Mouse (Mus musculus) neural tube, embryonic 13.5 days (tissue): ENCODE results near the gene Marcks. TPM values are rescaled to one million over a fixed set of nuclear protein-coding genes. Genes with fewer than 3 reads are reported as not detected.

Source experiments
- ATAC-seq: fragments of 200-750 bp; cut with Nextera tagmentation; 2 replicates; pipeline ENCODE4 v1.8.0; 2017; ENCODE audit warnings: low read depth, mild to moderate bottlenecking, moderate TSS enrichment, moderate library complexity
- H3K27ac ChIP-seq: fragments of 300-500 bp; sonication (generic); replicated peaks from 2 replicates; pipeline ENCODE4 v1.5.1; 2015; ENCODE audit warnings: moderate library complexity, mild to moderate bottlenecking, inconsistent platforms
- H3K27me3 ChIP-seq: fragments of 300-500 bp; sonication (generic); 2 replicates; pipeline ENCODE4 v1.6.1; 2015; ENCODE audit warnings: mild to moderate bottlenecking, inconsistent platforms
- H3K36me3 ChIP-seq: fragments of 300-500 bp; sonication (generic); 2 replicates; pipeline ENCODE4 v1.6.1; 2015; ENCODE audit warnings: mild to moderate bottlenecking, inconsistent platforms
- H3K4me1 ChIP-seq: fragments of 300-500 bp; sonication (generic); replicated peaks from 2 replicates; pipeline ENCODE4 v1.6.1; 2015; ENCODE audit warnings: inconsistent platforms
- H3K4me2 ChIP-seq: fragments of 300-500 bp; sonication (generic); 2 replicates; pipeline ENCODE4 v1.6.1; 2015; ENCODE audit warnings: inconsistent platforms, mild to moderate bottlenecking, moderate library complexity
- H3K4me3 ChIP-seq: fragments of 300-500 bp; sonication (generic); 2 replicates; pipeline ENCODE4 v1.5.1; 2015; ENCODE audit warnings: mild to moderate bottlenecking, inconsistent platforms
- H3K9ac ChIP-seq: fragments of 300-500 bp; sonication (generic); 2 replicates; pipeline ENCODE4 v1.6.1; 2015; ENCODE audit warnings: moderate library complexity, mild to moderate bottlenecking, inconsistent platforms
- H3K9me3 ChIP-seq: fragments of 300-500 bp; sonication (generic); 2 replicates; pipeline ENCODE4 v1.6.1; 2016; ENCODE audit warnings: inconsistent platforms
- WGBS: fragments of 180-500 bp; shearing (Covaris S2); methylation state at CpG from one replicate; pipeline ENCODE4 v1.1.7; 2015; 5-methylcytosine and 5-hydroxymethylcytosine counted together
- polyA plus RNA-seq: library from polyadenylated mRNA; unstranded; fragments of >200 nt; fragmentation: Nextera tagmentation; extraction: Ambion mirVana; gene quantifications from 2 replicates; pipeline ENCODE4 v1.2.1, GENCODE M21; 2015

The Marcks gene
- polyA plus RNA-seq, 1 experiment from 2014 or later = 212 TPM

- WGBS = 90% methylated on average over 4 of the region's 4 CpGs
- H3K36me3 ChIP-seq = peaks cover 44% of the 10 kb centered on the region
- H3K4me3 ChIP-seq = no peak overlapping the region
- no peak for ATAC-seq
- H3K4me2 ChIP-seq = no peak overlapping the region
- no peaks in the 10 kb centered on the region for H3K27me3 ChIP-seq
- no peak overlapping the region for H3K27ac ChIP-seq
- peaks cover 22% of the 10 kb centered on the region for H3K4me1 ChIP-seq
- no peak overlapping the region for H3K9ac ChIP-seq
- no peaks in the 10 kb centered on the region for H3K9me3 ChIP-seq
Observed at GRCm38 (mm10) chr10:37132671-37133070, 6.0 kb downstream of the Marcks start.

DNA sequence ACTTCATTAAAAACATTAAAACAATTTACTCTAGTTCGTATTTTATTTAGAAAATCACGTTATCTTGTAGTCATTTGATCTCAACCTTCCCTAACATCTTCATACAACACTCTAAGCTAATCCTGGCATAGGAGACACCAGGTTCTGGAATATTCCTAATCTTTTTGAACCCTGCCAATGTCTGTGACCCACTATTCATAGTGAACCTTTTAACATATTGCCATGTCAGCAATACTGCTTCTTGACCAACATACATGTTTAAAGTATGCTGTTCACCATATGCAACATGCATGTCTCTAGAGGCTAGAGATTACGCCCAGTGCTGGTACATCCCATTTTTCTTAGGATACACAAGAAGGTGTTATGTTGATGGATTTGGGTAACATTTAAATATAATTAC lies 9.1 kb downstream of the Marcks start:
- Histone ChIP-seq H3K4me2 (no peak overlapping the region), H3K36me3 (peaks cover 28% of the 10 kb centered on the region), H3K9me3 (no peaks in the 10 kb centered on the region), H3K27me3 (no peaks in the 10 kb centered on the region), H3K4me3 (no peak overlapping the region), H3K4me1 (peaks cover 18% of the 10 kb centered on the region), H3K9ac (no peak overlapping the region), H3K27ac (no peak overlapping the region)
- 95% methylated on average over 3 of the region's 3 CpGs for WGBS
- no peak for ATAC-seq

DNA sequence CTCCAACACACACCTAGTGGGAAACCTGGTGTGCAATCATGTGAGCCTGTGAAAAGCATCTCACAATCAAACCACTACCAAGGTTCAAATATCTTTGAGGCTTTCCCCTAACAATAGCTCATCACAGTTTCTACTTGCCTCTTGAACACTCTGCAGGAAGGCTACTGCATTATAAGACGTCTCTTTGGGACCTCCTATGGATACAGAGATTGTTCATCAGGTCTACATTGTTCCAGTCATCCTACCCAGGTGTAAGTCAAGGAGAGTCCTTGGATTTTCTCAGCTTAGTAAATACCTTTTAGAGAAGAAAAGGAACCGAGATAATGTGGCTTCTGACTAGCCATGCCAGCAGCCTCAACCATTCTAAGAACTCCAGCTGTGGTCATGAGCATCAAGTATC lies 23.4 kb downstream of the Marcks start:
- WGBS = 70% methylated on average over 2 of the region's 2 CpGs
- H3K4me1 ChIP-seq = no peaks in the 10 kb centered on the region
- no peaks in the 10 kb centered on the region for H3K36me3 ChIP-seq
- no peak overlapping the region for H3K4me2 ChIP-seq
- H3K9ac ChIP-seq = no peak overlapping the region
- H3K27me3 ChIP-seq = no peaks in the 10 kb centered on the region
- no peak for ATAC-seq
- H3K4me3 ChIP-seq = no peak overlapping the region
- H3K27ac ChIP-seq = no peak overlapping the region
- H3K9me3 ChIP-seq = peaks cover 14% of the 10 kb centered on the region

DNA sequence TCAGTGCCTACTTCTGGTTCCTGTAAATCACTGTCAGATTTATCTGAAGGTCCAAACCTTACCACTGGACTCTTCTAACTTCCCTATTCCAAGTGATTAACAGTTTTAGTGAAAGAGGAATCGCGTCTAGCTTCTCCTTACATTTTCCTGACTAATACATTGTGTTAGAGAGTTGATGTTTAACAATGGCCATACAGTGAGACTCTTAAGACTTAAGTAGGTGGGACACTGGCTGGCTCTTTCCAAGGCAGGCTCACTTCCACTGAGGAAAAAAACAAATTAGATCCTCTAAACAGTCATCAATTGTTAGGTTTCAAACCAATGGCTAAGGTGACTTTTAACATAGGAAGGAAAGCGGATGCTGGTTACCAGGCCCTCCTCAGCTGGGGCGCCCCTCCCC lies 25.9 kb downstream of the Marcks start:
- Histone ChIP-seq H3K4me2 (no peak overlapping the region), H3K36me3 (no peaks in the 10 kb centered on the region), H3K27me3 (no peaks in the 10 kb centered on the region), H3K9me3 (0 out of 2 replicates have a peak, but pooled peaks cover under 1% of the 10 kb centered on the region), H3K4me3 (no peak overlapping the region), H3K9ac (no peak overlapping the region), H3K4me1 (no peaks in the 10 kb centered on the region), H3K27ac (no peak overlapping the region)
- 56% methylated on average over 4 of the region's 4 CpGs for WGBS
- ATAC-seq = no peak

GRCm38 (mm10) chr10:37112362-37112761 lies 26.4 kb downstream of the Marcks start:
- WGBS = 71% methylated on average over 3 of the region's 3 CpGs
- Histone ChIP-seq H3K27me3 (no peaks in the 10 kb centered on the region), H3K4me3 (no peak overlapping the region), H3K4me2 (no peak overlapping the region), H3K4me1 (no peaks in the 10 kb centered on the region), H3K36me3 (no peaks in the 10 kb centered on the region), H3K9ac (no peak overlapping the region), H3K27ac (no peak overlapping the region), H3K9me3 (no peaks in the 10 kb centered on the region)
- no peak for ATAC-seq

DNA sequence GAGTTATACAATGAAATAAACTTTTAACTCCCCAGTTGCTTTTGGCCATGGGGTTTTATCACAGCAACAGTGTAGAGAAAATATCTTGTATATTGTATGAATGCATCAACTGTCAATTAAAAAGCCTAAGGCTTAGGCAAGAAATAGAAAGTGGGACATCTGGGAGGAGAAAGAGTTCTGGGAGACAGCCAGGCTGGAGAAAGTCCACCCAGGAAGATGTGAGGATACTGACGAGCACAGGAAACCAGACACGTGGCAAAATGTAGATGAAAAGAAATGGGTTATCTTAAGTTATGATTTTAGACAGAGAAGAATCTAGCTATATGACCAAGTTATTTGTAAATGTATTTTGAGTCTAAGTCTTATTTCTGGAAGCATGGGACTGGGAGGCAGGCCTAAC lies 27.3 kb downstream of the Marcks start:
- no peak for ATAC-seq
- Histone ChIP-seq H3K9me3 (no peaks in the 10 kb centered on the region), H3K4me2 (no peak overlapping the region), H3K4me1 (no peaks in the 10 kb centered on the region), H3K9ac (no peak overlapping the region), H3K4me3 (no peak overlapping the region), H3K36me3 (no peaks in the 10 kb centered on the region), H3K27me3 (no peaks in the 10 kb centered on the region), H3K27ac (no peak overlapping the region)
- 86% methylated on average over 2 of the region's 2 CpGs for WGBS

DNA sequence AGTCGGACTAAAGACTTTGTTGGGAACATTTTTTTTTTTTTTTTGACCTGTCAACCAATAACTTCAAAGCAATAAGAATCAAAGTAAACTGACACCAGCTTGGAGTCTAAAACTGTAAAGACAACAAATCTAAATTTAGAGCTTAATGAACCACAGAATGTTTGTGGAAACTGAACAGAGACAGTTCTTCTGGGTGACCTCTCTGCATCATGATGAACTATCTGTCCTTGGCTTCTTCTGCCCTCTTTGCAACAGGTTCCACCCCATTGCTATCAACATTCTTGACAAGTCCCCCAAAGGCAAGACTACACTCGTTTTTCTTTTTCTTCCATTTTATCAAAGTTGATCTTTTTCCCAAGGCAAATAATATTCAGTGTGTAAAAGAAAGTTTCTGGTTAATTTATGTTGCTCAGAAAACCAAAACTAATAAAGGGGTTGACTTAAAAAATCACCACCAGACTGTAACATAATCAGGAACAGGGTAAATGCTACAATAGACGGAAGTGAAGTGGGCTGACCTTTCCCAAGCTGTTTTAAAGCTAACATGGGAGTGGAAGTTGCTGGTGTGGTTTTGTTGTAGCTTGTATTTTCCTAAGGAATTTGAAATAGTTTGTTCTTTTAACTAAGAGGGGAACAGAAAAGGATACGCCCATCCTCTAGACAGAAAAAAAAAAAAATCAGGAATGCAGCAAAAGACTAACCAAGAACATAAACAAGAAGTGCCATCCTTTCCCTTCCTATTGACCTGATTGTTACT lies 31.7 kb downstream of the Marcks start:
- no peaks in the 10 kb centered on the region for H3K9me3 ChIP-seq
- ATAC-seq = no peak
- no peak overlapping the region for H3K9ac ChIP-seq
- 80% methylated on average over 4 of the region's 4 CpGs for WGBS
- no peak overlapping the region for H3K27ac ChIP-seq
- no peaks in the 10 kb centered on the region for H3K27me3 ChIP-seq
- no peak overlapping the region for H3K4me2 ChIP-seq
- no peaks in the 10 kb centered on the region for H3K4me1 ChIP-seq
- H3K4me3 ChIP-seq = no peak overlapping the region
- H3K36me3 ChIP-seq = no peaks in the 10 kb centered on the region

- H3K9me3 ChIP-seq = no peaks in the 10 kb centered on the region
- no peak for ATAC-seq
- 92% methylated on average over 8 of the region's 8 CpGs for WGBS
Observed at GRCm38 (mm10) chr10:37106303-37106702, 32.4 kb downstream of the Marcks start.

DNA sequence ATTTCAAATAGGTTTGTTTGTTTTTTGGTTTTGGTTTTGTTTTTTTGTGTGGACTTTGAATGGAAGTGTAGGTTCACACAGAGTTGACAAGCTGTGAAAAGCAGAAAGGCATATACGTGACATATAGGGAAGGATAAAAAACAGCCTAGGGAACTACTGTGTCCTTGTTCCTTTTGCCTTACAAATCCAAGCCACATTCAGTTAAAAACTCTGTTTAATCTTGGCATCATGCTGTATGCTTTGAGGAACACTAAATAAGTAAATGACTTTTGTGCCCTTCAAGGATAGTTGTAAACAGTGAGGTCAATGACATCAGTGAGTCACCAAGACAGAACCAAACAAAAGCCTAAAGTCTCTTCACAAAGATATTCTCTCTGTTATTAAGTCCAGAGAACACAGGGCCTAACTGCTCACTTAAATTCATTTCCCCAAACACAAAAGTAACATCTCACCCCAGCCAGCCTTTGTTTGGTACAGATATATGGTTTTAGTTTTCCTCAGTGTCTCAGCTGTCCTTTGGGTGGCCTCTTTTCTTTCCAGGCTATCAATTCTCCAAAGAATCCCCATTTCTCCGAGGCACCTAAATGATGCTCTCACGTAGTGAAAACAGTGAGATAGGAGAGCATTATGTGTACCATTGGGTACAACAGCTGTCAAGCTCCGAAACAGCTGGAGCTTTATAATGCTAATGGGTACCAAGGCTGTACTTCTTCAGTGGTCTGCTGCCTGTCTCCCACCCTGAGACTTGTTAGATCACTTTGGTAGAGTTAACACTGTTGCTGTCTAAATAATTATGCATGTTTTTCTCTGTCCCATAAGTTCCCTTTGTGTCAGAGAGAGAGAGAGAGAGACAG lies 36.3 kb downstream of the Marcks start:
- no peak for ATAC-seq
- WGBS = 40% methylated on average over 4 of the region's 4 CpGs
- no peak overlapping the region for H3K27ac ChIP-seq
- no peaks in the 10 kb centered on the region for H3K4me1 ChIP-seq
- H3K9me3 ChIP-seq = peaks cover 4% of the 10 kb centered on the region; the same call in 1 of the 2 replicates
- no peak overlapping the region for H3K4me3 ChIP-seq
- no peaks in the 10 kb centered on the region for H3K27me3 ChIP-seq
- no peaks in the 10 kb centered on the region for H3K36me3 ChIP-seq
- no peak overlapping the region for H3K4me2 ChIP-seq
- no peak overlapping the region for H3K9ac ChIP-seq

More at GRCm38 (mm10) chr10:37106303-37106702, 32.4 kb downstream of the Marcks start:
- no peak overlapping the region for H3K4me2 ChIP-seq
- no peaks in the 10 kb centered on the region for H3K4me1 ChIP-seq
- H3K27me3 ChIP-seq = no peaks in the 10 kb centered on the region
- H3K27ac ChIP-seq = no peak overlapping the region
- H3K9ac ChIP-seq = no peak overlapping the region
- H3K4me3 ChIP-seq = no peak overlapping the region
- H3K36me3 ChIP-seq = no peaks in the 10 kb centered on the region

DNA sequence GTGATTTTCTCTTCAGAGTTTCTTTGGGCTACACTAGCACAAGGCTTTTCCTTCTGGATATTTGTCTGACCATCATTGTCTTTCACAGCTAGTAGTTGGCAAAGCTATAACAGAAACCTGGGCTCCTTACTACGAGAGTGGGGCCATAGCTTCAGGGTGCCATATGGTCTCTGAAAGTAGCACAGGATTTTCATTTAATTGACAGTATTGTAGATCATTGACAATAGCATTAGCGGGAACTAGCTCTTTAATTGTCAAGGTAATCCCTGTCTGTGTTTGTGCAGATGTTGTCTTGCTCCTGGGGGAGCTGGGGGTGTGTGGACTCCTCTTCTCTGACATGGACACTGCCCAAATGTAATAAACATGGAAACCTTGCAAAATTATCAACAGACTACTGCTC lies 37.0 kb downstream of the Marcks start:
- 28% methylated on average over 2 of the region's 2 CpGs for WGBS
- no peaks in the 10 kb centered on the region for H3K4me1 ChIP-seq
- H3K27me3 ChIP-seq = no peaks in the 10 kb centered on the region
- ATAC-seq = no peak
- H3K27ac ChIP-seq = no peak overlapping the region
- H3K9ac ChIP-seq = no peak overlapping the region
- H3K9me3 ChIP-seq = peaks cover 4% of the 10 kb centered on the region; the same call in 1 of the 2 replicates
- H3K36me3 ChIP-seq = no peaks in the 10 kb centered on the region
- no peak overlapping the region for H3K4me3 ChIP-seq
- no peak overlapping the region for H3K4me2 ChIP-seq

DNA sequence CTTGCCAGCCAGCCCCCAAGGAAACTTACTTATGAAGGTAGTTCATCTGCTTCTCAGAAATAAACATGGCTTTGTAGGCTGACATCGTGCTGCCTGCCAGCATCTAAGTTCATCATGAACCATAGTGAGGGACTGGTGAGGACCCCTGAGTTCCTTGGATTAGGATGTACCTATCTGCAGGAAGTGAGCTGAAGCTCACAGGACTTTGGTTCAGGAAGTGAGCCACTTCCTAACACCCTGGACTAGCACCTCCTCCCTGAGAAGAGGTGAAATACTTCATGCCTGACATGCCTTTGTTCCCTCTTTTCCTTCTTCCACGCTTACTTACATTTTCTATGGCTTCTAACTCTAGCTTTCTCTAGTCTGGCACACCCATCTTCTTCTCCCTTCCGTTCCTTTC lies 42.2 kb downstream of the Marcks start:
- no peak for ATAC-seq
- H3K27ac ChIP-seq = no peak overlapping the region
- no peak overlapping the region for H3K4me2 ChIP-seq
- no peaks in the 10 kb centered on the region for H3K4me1 ChIP-seq
- H3K9me3 ChIP-seq = peaks cover 4% of the 10 kb centered on the region; the same call in 1 of the 2 replicates
- H3K9ac ChIP-seq = no peak overlapping the region
- 75% methylated on average over 3 of the region's 3 CpGs for WGBS
- H3K4me3 ChIP-seq = no peak overlapping the region
- H3K27me3 ChIP-seq = no peaks in the 10 kb centered on the region
- H3K36me3 ChIP-seq = no peaks in the 10 kb centered on the region

DNA sequence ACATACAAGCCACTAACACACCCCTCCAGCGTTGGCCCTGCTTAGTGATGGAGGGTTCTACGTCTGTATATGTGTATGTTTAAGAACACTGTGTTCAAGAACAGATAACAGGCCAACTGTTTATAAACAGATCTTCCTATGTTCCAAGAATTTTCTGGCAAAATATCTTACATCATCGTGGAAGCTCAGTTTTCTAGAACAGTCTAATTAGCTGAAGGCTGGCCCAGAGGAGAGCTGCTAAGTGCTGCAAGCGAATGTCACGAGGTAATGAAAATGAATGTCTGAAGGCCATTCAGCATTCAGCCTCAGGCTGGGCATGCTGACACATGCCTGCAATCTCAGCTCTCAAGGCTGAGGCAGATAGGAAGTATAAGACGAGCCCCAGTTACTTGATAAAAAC lies 42.9 kb downstream of the Marcks start:
- H3K9me3 ChIP-seq = peaks cover 4% of the 10 kb centered on the region; the same call in 1 of the 2 replicates
- no peaks in the 10 kb centered on the region for H3K4me1 ChIP-seq
- no peak overlapping the region for H3K4me2 ChIP-seq
- no peak for ATAC-seq
- H3K36me3 ChIP-seq = no peaks in the 10 kb centered on the region
- no peaks in the 10 kb centered on the region for H3K27me3 ChIP-seq
- WGBS = 78% methylated on average over 6 of the region's 6 CpGs
- no peak overlapping the region for H3K9ac ChIP-seq
- no peak overlapping the region for H3K27ac ChIP-seq
- H3K4me3 ChIP-seq = no peak overlapping the region
